Mouse (Mus musculus) ES-Bruce4 (cell line): ENCODE measurements around the gene Senp1.

ENCODE experiments used
- CTCF ChIP-seq: IDR thresholded peaks from one replicate; pipeline ENCODE4 v1.8.1; 2011; ENCODE audit warnings: low read depth, low read length
- POLR2A ChIP-seq: IDR thresholded peaks from one replicate; pipeline ENCODE4 v1.8.1; 2011; ENCODE audit warnings: low read length; ENCODE audit not compliant: insufficient read depth

DNA sequence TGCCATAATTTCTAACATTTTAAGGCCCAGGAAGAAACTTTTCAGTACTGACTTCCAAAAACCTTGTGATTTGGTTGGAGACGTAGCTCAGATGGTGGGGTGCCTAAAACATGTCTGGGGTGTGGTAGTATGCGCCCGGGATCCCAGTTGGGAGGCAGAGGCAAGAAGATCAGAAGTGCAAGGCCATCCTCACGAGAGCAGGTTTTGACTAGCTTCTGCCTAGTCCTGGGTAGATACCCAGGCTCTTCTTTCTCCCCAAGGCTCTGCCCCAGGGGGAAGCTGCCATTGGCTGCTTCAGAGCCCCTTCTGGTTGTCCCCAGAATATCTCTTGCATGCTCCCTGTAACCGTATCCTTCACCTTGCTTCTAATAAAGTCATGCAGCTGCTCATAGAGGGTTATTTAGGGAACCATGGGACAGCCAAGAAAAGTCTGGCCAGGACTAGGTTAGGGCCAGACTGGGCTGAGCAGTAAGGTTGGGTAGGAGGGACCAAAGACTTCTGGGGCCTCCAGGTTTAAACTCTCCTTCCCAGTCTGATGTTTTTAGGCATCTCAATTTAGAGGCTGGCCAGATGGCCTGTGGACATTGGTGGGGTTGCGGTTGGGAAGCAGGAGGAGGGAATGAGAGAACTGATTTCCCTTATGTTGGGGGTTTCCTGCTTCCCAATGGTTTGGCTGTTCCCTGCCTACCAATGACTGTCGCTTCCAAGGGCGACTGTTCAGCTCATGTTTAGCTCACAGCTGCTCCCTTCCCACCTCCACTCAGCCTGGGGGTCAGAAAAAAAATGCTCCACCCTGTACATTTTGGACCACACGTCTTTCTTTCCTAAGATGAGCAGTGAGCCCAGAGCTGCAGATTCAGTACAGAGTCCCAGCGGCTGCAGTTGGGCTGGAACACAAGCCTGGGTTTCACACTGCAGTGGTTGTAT, 21.6 kb upstream of the Senp1 start:
- TF ChIP-seq CTCF (no peak), POLR2A (no peak)
